Mouse (Mus musculus) stomach, embryonic 15.5 days (tissue): ENCODE measurements at regions not wholly inside any gene's neighbourhood (a gene's known extent, or its start where the extent isn't known, plus 50 kb on each side); places are given as distances from the start of the nearest gene placed in this dataset.

Experiments
- ATAC-seq: fragments of 200-750 bp; cut with Nextera tagmentation; 2 replicates; pipeline ENCODE4 v1.8.0; 2017; ENCODE audit warnings: low read depth, moderate number of reproducible peaks, moderate TSS enrichment; ENCODE audit not compliant: insufficient read depth, low FRiP score
- H3K27ac ChIP-seq: fragments of 300-500 bp; sonication (generic); 2 replicates; pipeline ENCODE4 v1.5.1; 2015; ENCODE audit warnings: mild to moderate bottlenecking, inconsistent platforms
- H3K27me3 ChIP-seq: fragments of 300-500 bp; sonication (generic); replicated peaks from 2 replicates; pipeline ENCODE4 v1.6.1; 2015; ENCODE audit warnings: inconsistent platforms
- H3K36me3 ChIP-seq: fragments of 300-500 bp; sonication (generic); 2 replicates; pipeline ENCODE4 v1.6.1; 2015; ENCODE audit warnings: inconsistent platforms
- H3K4me1 ChIP-seq: fragments of 300-500 bp; sonication (generic); 2 replicates; pipeline ENCODE4 v1.6.1; 2015; ENCODE audit warnings: inconsistent platforms
- H3K4me2 ChIP-seq: fragments of 300-500 bp; sonication (generic); 2 replicates; pipeline ENCODE4 v1.6.1; 2015; ENCODE audit warnings: mild to moderate bottlenecking, inconsistent platforms
- H3K4me3 ChIP-seq: fragments of 300-500 bp; sonication (generic); replicated peaks from 2 replicates; pipeline ENCODE4 v1.5.1; 2015; ENCODE audit warnings: inconsistent platforms
- H3K9ac ChIP-seq: fragments of 300-500 bp; sonication (generic); 2 replicates; pipeline ENCODE4 v1.6.1; 2015; ENCODE audit warnings: inconsistent platforms
- H3K9me3 ChIP-seq: fragments of 300-500 bp; sonication (generic); 2 replicates; pipeline ENCODE4 v1.6.1; 2016; ENCODE audit warnings: inconsistent platforms
- WGBS: fragments of 180-500 bp; shearing (Covaris S2); methylation state at CpG from one replicate; pipeline ENCODE4 v1.1.7; 2015; 5-methylcytosine and 5-hydroxymethylcytosine counted together

DNA sequence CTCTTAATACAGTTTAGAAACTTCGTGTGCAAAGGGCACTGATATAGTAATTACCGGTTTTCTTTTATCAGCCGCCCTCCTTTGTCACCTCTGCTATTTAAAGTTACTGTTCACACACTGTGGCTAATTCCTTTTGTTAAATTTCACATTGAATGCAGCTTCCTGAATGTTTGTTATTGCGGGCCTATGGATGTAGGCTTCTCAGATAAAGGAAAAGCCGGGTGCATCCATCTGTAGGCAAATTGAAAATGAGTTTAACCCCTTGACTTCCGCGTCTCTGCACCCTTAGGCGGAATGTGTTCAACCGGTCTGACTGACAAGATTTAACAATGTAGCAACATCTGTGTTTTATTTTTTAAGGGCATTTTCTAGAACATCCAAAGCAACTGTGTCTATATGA lies 93.6 kb upstream of the Pabpc6 start:
- WGBS, result 56% methylated on average over 9 of the region's 9 CpGs
- Histone ChIP-seq H3K4me2 (no peak overlapping the region), H3K4me1 (peaks cover 4% of the 10 kb centered on the region; the same call in 1 of the 2 replicates), H3K9ac (no peak overlapping the region), H3K27me3 (no peaks in the 10 kb centered on the region), H3K9me3 (no peaks in the 10 kb centered on the region), H3K4me3 (no peak overlapping the region), H3K27ac (no peak overlapping the region), H3K36me3 (no peaks in the 10 kb centered on the region)
- no peak for ATAC-seq

GRCm38 (mm10) chr17:9762436-9762835 lies 92.9 kb upstream of the Pabpc6 start:
- Histone ChIP-seq H3K4me1 (peaks cover 4% of the 10 kb centered on the region; the same call in 1 of the 2 replicates), H3K9me3 (no peaks in the 10 kb centered on the region), H3K9ac (no peak overlapping the region), H3K27ac (no peak overlapping the region), H3K4me3 (no peak overlapping the region), H3K4me2 (no peak overlapping the region), H3K27me3 (no peaks in the 10 kb centered on the region), H3K36me3 (no peaks in the 10 kb centered on the region)
- no peak for ATAC-seq
- 74% methylated on average over 7 of the region's 7 CpGs for WGBS

GRCm38 (mm10) chr17:9760706-9761059 lies 91.2 kb upstream of the Pabpc6 start:
- WGBS, result 75% methylated on average over 2 of the region's 2 CpGs
- H3K36me3 ChIP-seq, result no peaks in the 10 kb centered on the region
- no peak overlapping the region for H3K4me2 ChIP-seq
- H3K9ac ChIP-seq, result no peak overlapping the region
- no peak for ATAC-seq
- H3K27me3 ChIP-seq, result no peaks in the 10 kb centered on the region
- no peaks in the 10 kb centered on the region for H3K9me3 ChIP-seq
- H3K4me1 ChIP-seq, result peaks cover 4% of the 10 kb centered on the region; the same call in 1 of the 2 replicates
- H3K27ac ChIP-seq, result no peak overlapping the region
- H3K4me3 ChIP-seq, result no peak overlapping the region

DNA sequence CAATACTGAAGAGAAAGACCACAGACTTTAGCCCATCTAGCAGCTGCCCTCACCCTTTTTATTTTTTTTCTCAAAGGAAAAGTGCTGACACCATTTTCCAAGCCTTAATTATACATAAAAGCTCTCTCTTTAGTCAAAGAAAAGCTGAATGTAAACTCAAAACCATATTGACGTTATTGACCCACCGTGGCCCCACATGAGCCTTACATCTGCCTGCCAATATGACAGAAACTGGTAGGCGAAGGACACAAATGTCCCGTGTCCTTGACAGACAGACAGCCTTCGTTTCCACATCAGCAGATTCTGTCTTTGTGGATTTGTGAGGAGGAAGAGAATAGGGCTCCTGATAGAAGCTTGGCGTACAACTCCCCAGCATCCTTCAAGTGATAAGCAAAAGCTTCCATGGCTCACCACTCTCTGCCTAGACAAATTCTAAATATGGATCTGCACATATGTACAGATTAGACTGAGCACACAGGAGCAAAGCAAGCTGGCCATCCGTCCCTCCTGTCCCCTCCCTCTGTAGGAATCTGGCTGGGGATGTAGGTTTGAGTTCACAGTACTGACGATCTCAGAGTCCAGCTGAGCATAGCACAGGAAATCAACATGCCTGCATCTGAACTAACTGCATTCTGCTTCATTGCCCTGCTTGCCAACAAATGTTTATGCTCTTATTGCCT lies 90.6 kb upstream of the Pabpc6 start:
- no peaks in the 10 kb centered on the region for H3K36me3 ChIP-seq
- no peak overlapping the region for H3K27ac ChIP-seq
- no peak overlapping the region for H3K9ac ChIP-seq
- 58% methylated on average over 8 of the region's 8 CpGs for WGBS
- no peaks in the 10 kb centered on the region for H3K27me3 ChIP-seq
- H3K4me1 ChIP-seq, result peaks cover 4% of the 10 kb centered on the region; the same call in 1 of the 2 replicates
- ATAC-seq, result no peak
- H3K4me2 ChIP-seq, result no peak overlapping the region
- H3K4me3 ChIP-seq, result no peak overlapping the region
- no peaks in the 10 kb centered on the region for H3K9me3 ChIP-seq

DNA sequence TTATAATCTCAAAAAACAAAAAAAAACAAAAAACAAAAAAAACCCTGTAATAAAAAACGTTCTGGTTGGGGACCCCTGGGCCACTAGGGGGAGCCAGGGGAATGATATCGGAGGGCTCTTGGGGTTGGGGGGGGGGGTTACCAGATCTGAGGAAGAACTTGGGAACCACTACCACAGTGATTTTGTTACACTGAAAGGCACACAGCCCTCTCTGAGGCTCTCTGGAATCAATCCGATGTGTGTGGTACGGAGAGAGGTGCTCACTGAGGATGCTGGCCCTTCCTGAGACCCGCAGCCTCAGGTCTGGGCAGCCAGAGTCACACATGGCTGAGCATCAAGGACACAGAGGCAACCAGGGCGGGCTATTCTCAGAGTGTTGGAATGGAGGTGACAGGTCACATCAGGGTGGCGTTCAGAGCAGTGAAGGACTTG lies 89.9 kb upstream of the Pabpc6 start:
- WGBS, result 31% methylated on average over 7 of the region's 7 CpGs
- Histone ChIP-seq H3K4me3 (no peak overlapping the region), H3K36me3 (no peaks in the 10 kb centered on the region), H3K9me3 (no peaks in the 10 kb centered on the region), H3K27ac (no peak overlapping the region), H3K9ac (no peak overlapping the region), H3K4me2 (no peak overlapping the region), H3K4me1 (peaks cover 4% of the 10 kb centered on the region; the same call in 1 of the 2 replicates), H3K27me3 (no peaks in the 10 kb centered on the region)
- ATAC-seq, result no peak

DNA sequence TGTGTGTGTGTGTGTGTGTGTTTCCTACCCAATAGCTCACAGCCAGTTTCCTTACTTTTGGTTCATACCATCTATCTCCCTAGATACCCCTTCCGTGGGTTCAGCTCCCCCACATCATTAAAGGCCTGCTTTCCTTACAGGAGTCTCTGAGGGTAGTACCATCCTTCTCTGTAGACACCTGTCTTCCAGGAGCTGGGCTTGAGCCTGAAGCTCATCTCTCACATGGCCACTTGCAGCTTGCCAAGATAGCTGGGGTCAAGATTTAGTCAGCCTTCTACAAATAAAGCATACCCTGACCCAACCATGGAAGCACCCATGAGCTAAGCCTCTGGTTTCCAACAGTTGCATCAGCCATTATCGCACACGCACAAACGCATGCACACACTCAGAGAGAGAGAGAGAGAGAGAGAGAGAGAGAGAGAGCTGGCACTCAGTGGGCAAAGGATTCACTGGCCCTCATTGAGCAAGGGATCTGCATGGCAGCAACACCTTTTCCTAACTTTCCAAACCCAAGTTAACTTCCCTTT lies 88.3 kb upstream of the Pabpc6 start:
- ATAC-seq, result no peak
- Histone ChIP-seq H3K27me3 (no peaks in the 10 kb centered on the region), H3K4me2 (no peak overlapping the region), H3K36me3 (no peaks in the 10 kb centered on the region), H3K4me3 (no peak overlapping the region), H3K4me1 (no peaks in the 10 kb centered on the region), H3K9me3 (no peaks in the 10 kb centered on the region), H3K9ac (no peak overlapping the region), H3K27ac (no peak overlapping the region)
- 94% methylated on average over 4 of the region's 4 CpGs for WGBS

GRCm38 (mm10) chr17:9756675-9757074 lies 87.2 kb upstream of the Pabpc6 start:
- WGBS, result 71% methylated on average over 12 of the region's 12 CpGs
- Histone ChIP-seq H3K36me3 (no peaks in the 10 kb centered on the region), H3K9ac (no peak overlapping the region), H3K27ac (no peak overlapping the region), H3K4me2 (no peak overlapping the region), H3K4me3 (no peak overlapping the region), H3K9me3 (no peaks in the 10 kb centered on the region), H3K27me3 (no peaks in the 10 kb centered on the region), H3K4me1 (no peaks in the 10 kb centered on the region)
- ATAC-seq, result no peak

GRCm38 (mm10) chr17:9756196-9756595 lies 86.7 kb upstream of the Pabpc6 start:
- H3K27ac ChIP-seq, result no peak overlapping the region
- H3K27me3 ChIP-seq, result no peaks in the 10 kb centered on the region
- no peak overlapping the region for H3K4me2 ChIP-seq
- H3K4me1 ChIP-seq, result no peaks in the 10 kb centered on the region
- no peak for ATAC-seq
- H3K9ac ChIP-seq, result no peak overlapping the region
- H3K9me3 ChIP-seq, result no peaks in the 10 kb centered on the region
- 47% methylated on average over 3 of the region's 3 CpGs for WGBS
- no peaks in the 10 kb centered on the region for H3K36me3 ChIP-seq
- no peak overlapping the region for H3K4me3 ChIP-seq

- H3K9me3 ChIP-seq, result no peaks in the 10 kb centered on the region
- WGBS, result 74% methylated on average over 4 of the region's 4 CpGs
Measured at GRCm38 (mm10) chr17:9755576-9755975, 86.1 kb upstream of the Pabpc6 start.

DNA sequence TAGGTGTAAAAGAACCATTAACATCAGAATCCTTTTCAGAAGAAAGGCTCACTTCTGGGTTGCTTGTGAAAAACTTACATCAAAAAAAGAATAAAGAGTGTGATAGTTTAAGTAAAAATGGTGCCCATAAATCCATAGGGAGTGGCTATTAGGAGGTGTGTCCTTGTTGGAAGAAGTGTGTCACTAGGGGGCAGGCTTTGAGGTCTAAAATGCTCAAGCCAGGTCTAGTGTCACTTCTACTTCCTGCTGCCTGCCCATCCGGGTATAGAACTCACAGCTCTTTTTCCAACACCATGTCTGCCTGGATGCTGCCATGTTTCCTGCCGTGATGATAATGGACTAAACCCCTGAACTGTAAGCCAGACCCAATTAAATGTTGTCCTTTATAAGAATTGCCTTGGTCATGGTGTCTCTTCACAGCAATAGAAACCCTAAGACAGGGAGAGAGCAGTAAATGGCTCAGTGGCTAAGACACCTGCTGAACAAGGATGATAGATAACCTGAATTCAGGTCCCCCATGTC lies 85.4 kb upstream of the Pabpc6 start:
- no peak overlapping the region for H3K9ac ChIP-seq
- no peaks in the 10 kb centered on the region for H3K4me1 ChIP-seq
- H3K36me3 ChIP-seq, result no peaks in the 10 kb centered on the region
- no peak overlapping the region for H3K27ac ChIP-seq
- WGBS, result 83% methylated on average over 2 of the region's 2 CpGs
- ATAC-seq, result no peak
- H3K4me3 ChIP-seq, result no peak overlapping the region
- H3K9me3 ChIP-seq, result no peaks in the 10 kb centered on the region
- no peak overlapping the region for H3K4me2 ChIP-seq
- H3K27me3 ChIP-seq, result no peaks in the 10 kb centered on the region

More at GRCm38 (mm10) chr17:9755576-9755975, 86.1 kb upstream of the Pabpc6 start:
- no peaks in the 10 kb centered on the region for H3K4me1 ChIP-seq
- H3K27me3 ChIP-seq, result no peaks in the 10 kb centered on the region
- H3K4me3 ChIP-seq, result no peak overlapping the region
- H3K4me2 ChIP-seq, result no peak overlapping the region
- H3K9ac ChIP-seq, result no peak overlapping the region
- no peak for ATAC-seq
- H3K36me3 ChIP-seq, result no peaks in the 10 kb centered on the region
- no peak overlapping the region for H3K27ac ChIP-seq

GRCm38 (mm10) chr17:9752848-9753247 lies 83.3 kb upstream of the Pabpc6 start:
- 84% methylated on average over 4 of the region's 4 CpGs for WGBS
- H3K9me3 ChIP-seq, result no peaks in the 10 kb centered on the region
- no peaks in the 10 kb centered on the region for H3K27me3 ChIP-seq
- H3K4me2 ChIP-seq, result no peak overlapping the region
- ATAC-seq, result no peak
- no peak overlapping the region for H3K4me3 ChIP-seq
- no peak overlapping the region for H3K9ac ChIP-seq
- H3K27ac ChIP-seq, result no peak overlapping the region
- no peaks in the 10 kb centered on the region for H3K36me3 ChIP-seq
- no peaks in the 10 kb centered on the region for H3K4me1 ChIP-seq

DNA sequence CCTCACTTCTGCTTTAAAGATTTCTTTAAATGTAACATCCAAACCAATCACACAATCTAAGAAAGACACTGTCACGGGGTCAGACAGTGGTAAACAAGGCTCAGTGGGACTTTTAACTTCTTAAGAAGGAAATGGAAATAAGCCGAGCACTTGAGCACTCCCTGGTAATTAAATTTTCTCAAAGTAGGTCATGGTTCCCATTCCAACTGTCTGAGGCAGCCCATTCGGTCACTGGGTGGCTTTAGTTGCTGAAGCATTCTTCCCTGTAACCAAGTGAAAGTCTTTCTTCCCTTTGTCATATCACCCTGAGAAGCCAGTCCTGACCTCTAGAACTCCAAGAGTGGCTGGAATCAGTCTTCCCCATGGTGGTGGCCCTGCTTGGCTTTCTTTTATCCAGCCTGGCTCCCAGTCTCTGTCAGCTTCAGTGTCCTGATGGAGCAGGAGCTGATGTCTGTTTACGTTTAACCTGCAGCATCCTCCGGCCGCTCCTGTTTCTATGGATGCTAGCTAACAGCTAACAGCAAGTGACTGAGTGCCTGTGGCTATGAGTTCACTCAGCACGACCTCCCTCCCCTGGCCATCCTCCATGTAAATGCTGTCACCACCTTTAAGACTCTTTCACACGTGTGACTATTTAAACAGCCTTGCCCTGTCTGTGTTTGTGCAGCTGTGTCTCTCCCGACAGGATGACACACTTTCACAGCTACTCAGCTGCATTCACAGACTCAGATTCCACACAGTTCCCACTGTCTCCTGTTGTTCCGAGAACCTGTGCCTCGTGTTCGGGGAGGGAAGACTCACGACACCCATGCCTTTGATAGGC lies 82.0 kb upstream of the Pabpc6 start:
- WGBS, result 50% methylated on average over 13 of the region's 13 CpGs
- H3K9ac ChIP-seq, result no peak overlapping the region
- ATAC-seq, result no peak
- H3K27me3 ChIP-seq, result no peaks in the 10 kb centered on the region
- no peak overlapping the region for H3K4me3 ChIP-seq
- H3K4me2 ChIP-seq, result no peak overlapping the region
- H3K4me1 ChIP-seq, result no peaks in the 10 kb centered on the region
- no peaks in the 10 kb centered on the region for H3K36me3 ChIP-seq
- H3K9me3 ChIP-seq, result no peaks in the 10 kb centered on the region
- no peak overlapping the region for H3K27ac ChIP-seq
